Mouse (Mus musculus): ENCODE measurements around the gene Tgfbr2. TPM values are rescaled to one million over a fixed set of nuclear protein-coding genes. Genes with fewer than 3 reads are reported as not detected.

Gene Tgfbr2
- total and polyA plus RNA-seq, 3 experiments, result 57.7 to 90.0 (median 64.3) TPM

DNA sequence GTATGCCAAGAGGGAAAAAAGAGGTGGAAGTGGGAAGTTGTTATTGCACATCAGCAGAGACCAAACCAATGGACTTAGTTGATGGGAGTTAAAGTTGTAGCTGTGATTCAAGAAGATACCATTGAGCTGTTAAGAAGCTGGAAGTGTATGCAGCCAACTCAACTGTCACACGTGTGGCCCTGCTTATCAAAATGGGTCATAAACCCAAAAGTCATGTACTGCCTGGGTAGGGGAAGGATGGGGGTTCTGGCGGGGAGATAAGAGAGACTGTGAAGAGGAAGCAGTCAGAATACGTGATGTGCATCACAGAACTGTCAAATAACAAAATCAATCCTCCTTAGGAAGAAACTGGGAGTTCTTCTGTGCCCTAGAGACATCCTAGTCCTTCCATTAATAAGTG, 15.1 kb downstream of the Tgfbr2 start:
- no peak for DNase-seq

DNA sequence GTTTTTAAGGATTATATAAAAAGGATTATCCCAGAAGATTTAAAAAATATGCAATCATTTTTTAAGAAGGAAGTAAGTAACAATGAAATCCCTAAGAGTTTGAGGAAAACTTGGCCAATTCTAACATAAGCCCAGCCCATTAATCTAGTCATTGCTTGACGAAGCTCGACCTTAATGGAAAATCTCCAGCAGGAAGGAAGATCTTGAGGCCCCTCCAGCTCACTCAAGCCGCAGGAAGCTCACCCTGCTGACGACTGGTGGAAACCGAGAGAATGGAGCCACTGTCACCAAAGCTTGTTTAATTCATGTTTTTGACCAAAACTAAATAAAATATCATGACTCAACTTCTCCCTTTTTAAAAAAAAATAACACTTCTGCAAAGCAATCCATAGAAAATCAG, 18.7 kb downstream of the Tgfbr2 start:
- no peak for DNase-seq

DNA sequence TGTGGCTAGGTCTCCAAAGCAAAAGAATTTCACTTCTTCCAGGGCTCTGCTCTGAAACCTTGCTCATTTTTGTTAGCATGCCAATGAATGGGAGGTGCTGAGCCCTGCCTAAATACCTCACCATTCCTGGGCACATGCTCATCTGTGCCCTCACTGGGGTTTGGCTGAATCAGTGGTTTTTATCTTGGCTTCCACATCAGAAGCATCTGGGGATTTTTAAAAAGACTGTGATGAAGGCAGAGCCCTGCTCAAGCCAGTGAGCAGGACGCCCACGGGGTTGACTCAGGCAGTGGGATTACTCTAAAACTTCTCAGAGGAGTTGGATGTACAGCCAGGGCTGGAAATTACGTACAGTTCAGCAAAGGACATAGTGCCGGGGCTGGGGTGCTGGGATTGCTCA, 22.3 kb downstream of the Tgfbr2 start:
- no peak for DNase-seq

DNA sequence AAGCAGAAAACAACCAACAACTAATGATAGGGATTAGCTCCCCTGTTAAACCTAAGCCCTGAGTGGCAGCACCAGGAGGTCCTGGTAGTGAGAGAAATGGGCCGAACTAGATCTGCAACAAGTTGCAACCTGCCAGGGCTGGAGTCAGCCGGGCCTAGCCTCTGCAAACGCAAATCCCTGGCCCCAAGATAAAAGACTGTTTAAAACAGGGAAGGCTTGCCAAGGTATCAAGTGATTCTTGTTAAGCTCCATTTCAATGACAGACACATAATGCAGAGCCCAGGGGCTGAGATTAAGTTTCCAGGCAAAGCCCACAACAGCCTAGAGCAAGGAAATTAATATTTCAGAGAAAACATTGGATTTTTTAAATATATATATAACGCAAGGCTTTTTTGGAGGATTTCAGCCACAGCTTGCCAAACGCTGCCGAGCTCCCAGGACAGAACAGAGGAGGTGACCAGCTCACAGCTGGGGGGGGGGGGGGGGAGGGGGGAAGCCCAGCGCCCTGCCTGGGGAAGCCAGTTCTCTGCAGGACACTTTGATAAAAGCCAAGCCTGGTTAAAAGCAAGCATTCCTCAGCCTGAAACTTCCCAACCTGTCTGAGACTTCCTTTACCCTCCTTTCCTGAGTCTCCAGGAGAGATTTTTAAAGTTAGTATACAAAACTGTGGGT, 24.3 kb downstream of the Tgfbr2 start:
- no peak for DNase-seq

DNA sequence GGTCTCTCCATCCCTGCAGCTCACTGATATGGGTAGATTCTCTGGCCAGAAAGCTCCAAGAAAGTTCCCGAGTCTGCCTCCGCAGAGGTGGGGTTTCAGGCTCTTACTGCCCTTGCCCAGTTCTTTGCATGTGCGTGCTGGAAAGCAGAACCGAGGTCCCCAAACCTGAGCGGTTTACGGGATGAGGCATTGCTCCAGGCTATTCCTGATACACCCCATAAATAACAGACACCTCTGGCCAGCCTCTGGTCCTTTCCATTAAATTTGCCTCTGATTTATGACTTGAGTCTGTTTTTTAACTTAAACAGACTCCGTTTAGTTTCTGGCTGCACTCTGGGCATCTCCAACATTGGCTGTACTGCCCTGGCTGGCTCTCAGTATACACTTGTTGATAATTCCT, 26.4 kb downstream of the Tgfbr2 start:
- DNase-seq, result no peak

DNA sequence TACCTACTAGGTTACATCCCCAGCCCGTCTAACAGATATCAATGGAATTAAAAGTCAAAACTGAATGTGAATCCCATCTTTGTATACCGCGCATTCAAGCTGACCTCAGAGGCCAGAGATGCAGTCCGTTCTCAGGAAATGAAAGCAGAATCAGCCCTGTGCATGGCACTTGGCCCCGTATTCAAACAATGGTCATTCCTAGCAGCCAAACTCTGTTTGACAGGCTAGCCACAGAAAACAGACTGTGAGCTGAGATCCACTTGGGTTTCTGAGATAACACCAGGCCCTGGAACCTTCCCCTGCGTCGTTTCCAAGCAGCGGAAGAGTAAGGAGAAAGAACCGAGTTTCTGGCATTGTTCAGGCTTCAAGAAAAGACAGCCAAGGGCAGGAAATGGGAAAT, 28.9 kb downstream of the Tgfbr2 start:
- DNase-seq, result no peak

DNA sequence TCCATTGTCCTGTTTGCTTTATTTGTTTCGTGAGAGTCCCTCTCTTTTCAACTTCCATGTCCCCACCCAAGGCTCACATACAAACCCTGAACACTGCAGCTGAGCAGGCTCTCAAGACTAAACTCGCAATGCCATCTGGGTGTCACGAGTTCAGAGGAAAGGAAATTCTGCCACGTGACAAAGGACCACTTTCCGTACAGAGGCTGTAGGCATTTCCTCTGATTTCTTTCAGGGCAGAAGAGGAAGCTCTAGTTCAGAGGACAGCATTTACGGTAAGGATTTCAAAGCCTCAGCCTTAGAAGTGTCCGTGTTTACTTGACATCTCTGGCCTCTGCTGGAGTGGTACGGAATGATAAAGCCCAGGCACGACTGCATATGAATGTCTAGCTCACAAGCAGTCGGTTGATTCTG, 29.9 kb downstream of the Tgfbr2 start:
- no peak for DNase-seq

DNA sequence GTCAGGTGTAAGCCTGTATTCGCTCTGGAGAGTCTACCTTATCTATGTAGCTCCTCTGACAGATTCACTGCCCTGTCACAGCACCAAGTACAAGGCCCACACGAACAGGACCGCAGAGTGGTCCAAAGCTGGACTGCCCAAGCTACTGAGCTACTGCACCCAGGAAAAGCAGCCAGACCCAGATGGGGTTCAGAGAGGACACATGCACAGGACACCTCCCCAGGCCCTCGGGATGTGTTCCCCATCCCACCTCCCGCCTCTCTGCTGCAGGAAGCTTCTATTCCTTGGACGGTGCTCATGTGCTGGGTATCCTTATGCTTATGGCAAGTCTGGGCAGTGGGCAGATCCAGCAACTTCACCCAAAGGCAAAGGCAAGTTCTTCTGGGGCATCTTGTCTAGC, 34.7 kb downstream of the Tgfbr2 start:
- DNase-seq, result no peak

DNA sequence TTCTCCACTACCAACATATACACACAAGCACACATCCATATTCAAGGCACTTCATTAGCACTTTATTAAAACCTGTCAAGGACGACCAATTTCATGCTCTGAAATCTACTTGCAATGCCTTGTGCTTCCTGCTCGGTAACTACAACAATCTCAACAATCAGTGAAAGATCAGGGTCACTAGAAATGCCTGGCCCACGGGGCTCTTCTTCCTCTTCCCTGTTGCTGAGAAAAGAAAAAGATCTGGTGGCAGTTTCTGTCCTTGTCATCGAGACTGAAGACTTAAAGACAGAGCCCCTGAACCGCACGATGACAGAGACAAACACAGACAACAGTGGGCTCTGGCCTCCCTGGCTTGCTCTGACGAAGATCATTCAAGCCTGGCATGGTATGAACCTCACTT, 35.6 kb downstream of the Tgfbr2 start:
- DNase-seq, result no peak

DNA sequence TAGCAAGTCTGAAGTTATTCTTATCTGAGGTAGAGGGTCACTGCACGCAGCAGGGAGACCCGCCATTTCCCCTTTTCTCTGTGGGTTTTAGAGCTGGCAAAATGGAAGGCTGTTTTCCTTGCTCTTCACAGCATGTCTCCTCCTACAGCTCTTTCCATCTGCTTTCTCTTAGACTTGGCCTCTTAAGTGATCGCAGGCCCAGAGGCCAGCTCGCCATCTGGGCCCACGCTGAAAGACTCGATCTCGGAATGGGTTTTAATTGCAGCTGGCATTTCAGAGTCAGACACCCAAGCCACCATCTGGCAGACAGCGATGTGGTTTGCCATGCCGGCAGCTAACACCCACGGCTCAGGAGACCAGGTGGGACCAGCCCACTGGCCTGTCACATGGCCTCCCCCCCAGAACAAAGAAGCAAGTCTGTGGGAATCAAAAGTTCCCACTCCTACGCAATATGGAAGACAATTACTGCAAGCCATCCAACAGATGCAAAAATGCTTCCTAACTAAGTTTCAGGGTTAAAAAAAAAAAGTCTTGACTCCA, 36.5 kb downstream of the Tgfbr2 start:
- no peak for DNase-seq

DNA sequence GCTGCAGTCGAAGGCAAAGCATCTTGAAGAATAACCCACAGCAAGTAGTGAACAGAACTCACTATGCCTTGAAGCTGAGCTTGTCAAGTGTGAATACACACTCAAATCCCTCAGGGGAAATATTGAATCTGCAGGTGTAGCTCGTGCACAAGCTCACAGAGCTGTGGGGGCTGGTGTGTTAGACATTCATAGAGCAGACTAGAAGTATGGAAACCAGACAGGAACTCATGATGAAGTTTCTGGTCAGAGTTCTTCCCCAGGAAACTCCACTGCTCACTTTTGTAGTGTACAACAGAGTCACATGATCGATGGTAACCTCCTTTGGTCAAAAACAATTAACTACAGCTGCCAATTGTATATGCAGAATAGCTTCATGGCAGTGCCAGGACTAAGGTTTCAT, 37.5 kb downstream of the Tgfbr2 start:
- no peak for DNase-seq

DNA sequence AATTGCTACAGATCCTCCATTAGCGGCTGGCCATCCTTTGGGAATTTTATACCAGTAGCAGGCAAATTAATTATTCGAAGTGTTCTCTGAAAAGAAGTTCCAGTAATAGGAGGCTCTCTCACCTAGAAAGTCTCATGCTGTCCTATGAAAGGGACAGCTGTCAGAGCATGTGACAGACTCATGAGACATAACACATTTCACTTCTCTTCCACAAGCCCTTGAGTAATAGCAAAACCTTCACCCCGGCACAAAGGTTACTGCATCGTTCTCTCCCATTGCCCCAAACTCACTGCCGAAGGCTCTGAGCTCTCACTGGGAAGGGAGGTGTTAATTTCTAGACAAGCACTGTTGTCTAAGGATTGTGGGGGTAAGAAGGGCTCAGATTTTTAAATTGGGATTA, 38.3 kb downstream of the Tgfbr2 start:
- peak; percentile 35 for DNase-seq

DNA sequence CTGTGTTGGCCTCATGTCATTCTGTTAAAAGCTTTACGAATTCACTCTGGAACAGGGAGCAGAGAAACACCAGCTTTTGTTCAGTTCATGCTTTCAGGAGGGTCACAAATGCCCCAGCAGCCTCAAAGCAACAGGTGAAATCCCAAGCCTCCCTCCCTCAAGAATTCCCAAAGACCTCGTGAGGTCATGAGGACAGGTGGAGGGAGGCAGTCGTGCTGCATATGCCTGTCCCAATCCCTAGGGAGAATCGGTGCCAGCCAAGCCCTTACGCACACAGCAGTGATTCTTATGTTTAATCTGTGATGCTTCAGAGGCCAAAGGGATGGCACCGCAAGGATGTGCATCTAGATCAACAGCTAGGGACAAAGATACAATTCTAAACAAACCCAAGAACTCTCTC, 39.0 kb downstream of the Tgfbr2 start:
- DNase-seq, result no peak

DNA sequence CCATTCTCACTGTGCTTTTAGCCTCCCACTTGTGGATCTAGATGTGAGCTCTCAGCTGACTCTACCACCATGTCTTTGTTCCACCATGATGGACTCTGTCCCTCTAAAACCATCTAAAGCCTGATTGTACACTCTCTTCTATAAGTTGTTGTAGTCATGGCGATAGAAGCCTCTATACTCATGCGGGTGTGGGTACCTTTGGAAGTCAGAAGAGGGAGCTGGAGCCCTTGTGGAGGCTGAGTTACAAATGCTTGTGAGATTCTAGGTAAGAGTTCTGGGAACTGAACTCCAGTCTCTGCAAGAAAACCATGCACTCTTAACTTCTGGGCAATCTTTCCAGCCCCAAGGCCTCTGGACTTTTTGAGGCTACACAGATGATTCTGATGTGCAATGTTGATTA, 40.7 kb downstream of the Tgfbr2 start:
- no peak for DNase-seq

DNA sequence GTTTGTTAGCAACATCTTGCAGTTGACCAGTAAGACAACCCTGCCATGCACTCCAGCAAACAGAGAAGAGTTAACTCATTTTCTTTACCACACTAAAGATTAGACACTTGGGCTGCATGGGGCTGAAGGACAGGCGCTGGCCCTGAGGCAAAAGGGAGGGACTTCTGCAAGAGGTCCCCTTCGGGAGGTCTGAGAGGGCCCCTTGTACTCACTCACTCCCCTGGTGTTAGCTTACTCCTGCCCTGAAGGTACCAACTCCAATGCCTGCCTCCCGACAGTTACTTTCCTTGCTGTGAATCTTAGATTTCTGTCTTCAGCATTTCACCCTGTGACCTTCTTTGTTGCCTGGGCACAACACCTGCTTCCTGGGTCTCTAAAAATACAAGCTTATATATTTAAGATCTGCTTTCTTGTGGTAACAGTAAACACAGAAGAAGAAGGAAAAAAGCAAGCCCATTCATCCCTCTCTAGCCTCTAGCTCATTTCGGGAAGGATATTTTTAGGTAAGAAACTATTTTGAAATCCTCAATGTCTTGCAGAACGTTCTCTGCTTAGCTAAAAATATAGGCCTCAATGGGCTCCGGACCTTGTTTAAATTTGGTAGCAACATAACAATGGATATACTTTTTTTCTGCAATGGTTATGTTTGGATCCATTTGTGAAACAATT, 41.7 kb downstream of the Tgfbr2 start:
- DNase-seq, result no peak

DNA sequence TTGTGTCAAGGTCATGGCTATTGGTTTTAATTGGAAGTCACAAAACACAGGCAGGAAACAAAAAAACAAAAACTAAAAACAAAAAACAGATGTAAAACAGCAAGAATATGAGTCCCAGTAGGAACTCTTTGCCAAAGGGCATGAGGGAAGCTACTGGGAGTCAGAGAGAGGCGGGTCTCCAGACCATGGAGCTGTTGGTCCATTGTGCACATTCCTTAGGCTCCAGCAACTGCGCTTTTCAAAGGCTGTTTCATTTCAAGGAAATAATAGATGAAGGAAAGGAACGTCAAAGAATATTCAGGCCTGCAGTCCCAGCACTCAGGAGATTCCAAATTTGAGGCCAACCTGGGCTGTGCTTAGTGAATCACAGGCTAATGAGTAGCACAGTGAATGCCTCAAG, 46.3 kb downstream of the Tgfbr2 start:
- no peak for DNase-seq

DNA sequence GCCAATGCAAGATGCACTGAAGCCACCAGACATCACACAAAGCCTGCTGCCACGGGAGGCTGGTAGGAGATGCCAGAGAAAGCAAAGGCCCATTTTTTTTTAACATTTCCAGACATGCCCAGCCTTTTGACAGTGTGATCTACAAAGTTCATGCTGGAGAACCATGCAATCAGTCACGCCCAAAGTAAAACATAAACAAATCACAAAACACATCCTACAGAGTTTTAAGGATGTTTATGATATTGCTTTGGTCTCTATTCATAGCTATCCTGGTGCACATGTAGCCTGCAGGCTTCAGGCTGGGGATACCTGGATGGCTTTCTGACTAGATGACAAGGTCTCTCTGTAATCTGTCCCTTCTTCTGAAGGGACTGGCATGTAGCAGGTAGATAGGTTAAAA, 46.8 kb downstream of the Tgfbr2 start:
- DNase-seq, result no peak

DNA sequence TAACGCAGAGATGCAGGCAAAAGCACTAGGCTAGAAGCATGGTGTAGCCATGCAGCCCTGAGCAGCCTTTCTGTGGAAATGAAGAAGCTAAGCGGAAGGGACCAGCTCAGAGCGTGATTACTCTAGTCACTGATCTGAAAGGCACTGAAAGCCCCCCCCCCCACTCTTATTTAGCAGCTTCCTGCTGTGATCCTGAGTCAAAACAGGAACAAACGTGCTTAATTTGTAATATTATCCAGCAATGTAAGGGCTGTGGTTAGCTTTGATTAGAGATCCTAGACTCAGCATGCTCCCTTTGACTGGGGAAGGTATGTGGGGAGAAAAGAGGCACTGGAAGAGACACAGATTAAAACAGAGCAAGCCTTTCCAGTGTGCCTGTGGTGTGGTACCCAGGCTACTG, 48.7 kb downstream of the Tgfbr2 start:
- DNase-seq, result no peak

DNA sequence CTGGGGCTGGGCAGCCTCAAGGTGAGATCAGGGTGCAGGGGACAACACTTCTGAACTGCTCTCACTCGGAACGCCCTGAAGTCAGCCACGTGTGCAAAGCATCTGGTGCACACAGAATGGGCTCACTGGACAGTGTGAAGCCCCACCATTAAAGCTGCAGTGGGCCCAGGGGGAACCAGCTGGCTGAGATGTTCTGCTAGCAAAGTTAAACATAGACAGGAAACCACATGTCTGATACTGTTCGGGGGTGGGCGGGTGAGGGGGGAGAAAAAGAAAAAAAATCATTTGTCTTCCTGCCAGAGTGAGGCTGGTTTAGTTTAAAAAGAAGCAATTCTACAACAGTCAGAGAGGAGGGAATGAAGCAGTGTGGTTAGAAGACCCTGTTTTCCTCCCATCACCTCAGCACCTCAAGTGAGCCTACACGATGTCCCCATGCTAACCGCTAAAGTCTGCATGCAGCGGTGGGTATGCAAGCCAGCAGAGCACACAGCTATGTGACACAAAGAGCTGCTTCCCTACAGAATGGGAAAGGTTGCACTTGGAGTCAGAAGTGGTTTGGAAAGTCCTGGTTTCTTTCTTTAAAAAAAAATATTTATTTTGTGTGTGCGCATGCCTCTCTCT, 52.1 kb downstream of the Tgfbr2 start:
- DNase-seq, result no peak

DNA sequence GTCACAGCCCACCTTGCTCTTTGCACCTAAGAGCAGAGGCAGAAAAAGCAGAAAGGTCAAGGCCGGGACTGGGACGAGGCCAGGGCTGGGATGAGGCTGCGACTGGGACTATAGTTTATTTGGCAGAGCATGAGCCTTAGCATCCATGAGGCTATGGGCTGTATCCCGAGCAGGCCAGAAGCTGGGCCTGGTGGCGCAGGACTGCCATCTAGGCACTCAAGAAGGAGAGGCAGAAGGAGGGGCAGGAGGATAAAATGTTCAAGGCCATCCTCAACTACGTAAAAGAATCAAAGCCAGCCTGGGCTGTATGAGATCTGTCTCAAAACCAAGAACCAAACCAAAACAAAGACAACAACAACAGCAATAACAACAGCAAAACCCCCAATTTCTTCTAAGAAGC, 52.6 kb downstream of the Tgfbr2 start:
- peak; percentile 20 for DNase-seq

DNA sequence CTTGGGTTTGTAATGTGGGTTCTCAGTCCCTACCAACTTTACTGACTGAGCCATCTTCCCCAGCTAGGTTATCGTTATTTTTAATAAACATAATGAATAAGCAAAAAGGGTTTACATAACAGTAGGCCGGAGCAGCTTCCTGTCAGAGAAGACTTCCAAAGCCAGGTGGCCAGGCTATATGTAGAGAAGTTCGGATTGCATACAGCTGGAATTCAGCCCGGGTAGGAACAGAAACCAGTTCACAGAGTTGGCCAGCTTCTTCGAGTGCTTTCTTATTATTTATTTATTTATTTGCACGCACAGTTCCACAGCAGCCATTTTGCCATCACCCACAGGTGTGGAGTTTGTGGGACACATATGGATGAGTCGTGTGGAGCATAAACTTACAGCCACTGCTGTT, 53.7 kb downstream of the Tgfbr2 start:
- no peak for DNase-seq

DNA sequence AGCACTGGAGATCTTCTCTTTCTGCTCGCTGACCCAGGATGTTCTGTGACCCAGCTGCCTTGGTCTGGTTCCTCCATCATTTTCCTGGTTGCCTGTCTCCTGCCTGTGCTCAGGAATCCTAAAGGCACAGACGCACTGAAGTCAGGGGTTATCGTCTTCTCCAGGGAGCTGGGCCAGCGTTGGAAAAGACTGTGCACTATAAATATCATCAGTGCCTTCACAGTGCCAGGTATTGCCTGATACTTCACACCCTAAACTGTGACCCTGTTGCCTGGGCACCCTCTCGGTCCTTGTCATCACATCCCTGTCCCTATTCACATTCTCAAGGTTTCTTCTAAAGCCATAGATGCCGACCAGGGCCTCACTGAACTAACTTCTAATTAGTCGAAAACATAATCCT, 55.2 kb downstream of the Tgfbr2 start:
- no peak for DNase-seq

DNA sequence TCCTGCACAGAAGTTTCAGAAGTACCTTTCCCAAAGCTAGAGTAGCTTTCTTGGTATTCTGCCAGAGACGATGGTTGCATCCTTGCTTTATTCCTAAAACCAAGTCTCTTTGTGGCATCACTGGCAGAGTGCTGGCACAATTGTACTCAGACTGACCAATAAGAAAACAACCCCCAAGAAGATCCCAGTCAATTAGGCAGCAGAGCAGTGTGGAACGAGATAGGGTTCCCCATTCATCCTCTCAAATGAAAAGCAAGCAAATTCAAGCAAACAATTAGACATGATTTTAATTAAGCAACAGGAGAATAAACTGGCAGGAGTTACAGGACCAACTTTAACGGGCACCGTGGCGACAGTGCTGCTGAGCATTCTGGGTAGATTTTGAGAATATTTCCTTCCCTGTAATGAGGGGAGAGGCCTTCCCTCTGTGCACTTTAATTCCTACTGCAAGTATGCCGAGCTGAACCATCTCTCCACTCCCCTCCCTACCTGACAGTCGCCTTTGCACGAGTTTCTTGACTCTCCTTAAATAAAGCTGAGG, 56.8 kb downstream of the Tgfbr2 start:
- DNase-seq, result no peak
